Mouse (Mus musculus) cortical plate, adult 2 months (tissue): Measurements from ENCODE around the gene Tpgs1.

Experiments
- CTCF ChIP-seq: fragments of 200-500 bp; IDR thresholded peaks from 2 replicates; pipeline ENCODE4 v1.5.1; 2011; ENCODE audit warnings: mild to moderate bottlenecking, control low read depth, low read length; ENCODE audit not compliant: insufficient read depth; ENCODE audit errors: extremely low read depth
- POLR2A ChIP-seq: fragments of 200-500 bp; IDR thresholded peaks from 2 replicates; pipeline ENCODE4 v1.6.1; 2011; ENCODE audit warnings: mild to moderate bottlenecking, low read length, control low read depth; ENCODE audit not compliant: insufficient read depth; ENCODE audit errors: extremely low read depth

DNA sequence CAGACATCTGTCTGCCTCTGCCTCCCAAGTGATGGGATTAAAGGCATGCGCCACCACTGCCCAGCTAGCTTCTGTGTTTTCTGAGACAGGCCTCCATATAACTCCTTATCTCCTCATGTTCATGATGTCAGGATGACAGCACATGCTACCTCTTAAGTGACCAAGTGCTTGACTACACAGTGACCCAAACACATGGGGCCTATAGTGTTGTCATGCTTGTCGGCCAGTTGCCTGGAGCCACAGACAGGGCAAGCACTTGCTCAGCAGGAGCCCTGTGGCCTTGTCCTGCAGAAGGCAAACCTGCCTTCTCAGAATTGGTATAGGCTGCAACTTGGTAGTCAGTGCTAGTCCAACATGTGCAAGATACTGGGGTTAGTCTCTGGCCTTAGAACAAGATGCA, 17.1 kb downstream of the Tpgs1 start:
- TF ChIP-seq CTCF (no peak), POLR2A (no peak)
